Mouse (Mus musculus) C2C12 (cell line): ENCODE results near the gene Usp12.

Source experiments
- CEBPB ChIP-seq: IDR thresholded peaks from one replicate; pipeline ENCODE4 v1.6.1; 2011; ENCODE audit warnings: low read depth, mild to moderate bottlenecking, control low read depth, moderate library complexity
- CTCF ChIP-seq: IDR thresholded peaks from one replicate; pipeline ENCODE4 v1.5.1; 2011; ENCODE audit not compliant: control insufficient read depth, insufficient read depth, insufficient read length
- FOSL1 ChIP-seq: IDR thresholded peaks from one replicate; pipeline ENCODE4 v1.8.0; 2011; ENCODE audit warnings: mild to moderate bottlenecking, low read length; ENCODE audit not compliant: poor library complexity, insufficient read depth, severe bottlenecking
- MAX ChIP-seq: IDR thresholded peaks from one replicate; pipeline ENCODE4 v1.6.1; 2011; ENCODE audit warnings: mild to moderate bottlenecking, control low read depth
- MYOD1 ChIP-seq: IDR thresholded peaks from one replicate; pipeline ENCODE4 v1.6.1; 2011; ENCODE audit warnings: low read depth; ENCODE audit not compliant: control insufficient read depth, insufficient read length
- MYOG ChIP-seq: IDR thresholded peaks from one replicate; pipeline ENCODE4 v1.6.1; 2011; ENCODE audit not compliant: control insufficient read depth, insufficient read length; ENCODE audit errors: extremely low read depth
- USF1 ChIP-seq: IDR thresholded peaks from one replicate; pipeline ENCODE4 v1.6.1; 2011; ENCODE audit warnings: low read depth, mild to moderate bottlenecking, control low read depth, moderate library complexity

DNA sequence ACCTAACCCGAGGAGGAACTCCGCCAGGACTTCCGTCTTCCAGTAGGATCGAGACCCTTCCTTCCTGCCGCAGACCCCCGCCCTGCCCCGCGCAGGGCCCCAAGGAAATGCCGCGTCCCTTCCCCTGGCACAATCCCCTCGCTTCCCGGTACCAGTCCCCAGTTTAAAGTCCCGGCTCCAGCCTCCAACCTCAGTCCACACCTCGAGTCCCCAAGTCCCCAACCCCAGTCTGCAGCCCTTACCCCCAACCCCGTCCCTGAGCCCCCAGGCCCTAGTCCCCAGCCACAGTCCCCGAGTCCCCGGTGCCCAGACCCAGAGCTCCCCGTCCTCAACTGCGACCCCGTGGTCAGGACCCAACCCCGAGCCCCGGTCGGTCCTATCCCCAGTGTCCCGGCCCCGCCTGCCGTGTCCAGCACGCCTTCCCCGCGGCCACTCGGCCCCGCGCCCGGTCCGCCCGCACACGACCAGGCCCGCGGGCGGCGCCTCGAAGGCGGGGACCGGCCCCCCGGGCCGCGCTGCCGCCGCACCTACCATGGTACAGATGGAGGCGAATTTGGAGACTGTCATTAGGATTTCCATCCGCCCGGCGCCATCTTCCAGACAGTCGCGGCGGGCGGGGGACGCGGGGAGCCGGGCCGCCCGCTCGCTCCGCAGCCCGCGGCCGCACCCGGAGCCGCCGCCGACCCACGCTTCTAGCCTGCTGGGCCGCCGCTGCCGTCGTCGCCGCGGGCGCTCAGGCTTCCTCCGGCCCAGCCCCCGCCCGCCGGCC lies 538 bp downstream of the Usp12 start:
- TF ChIP-seq CTCF (no peak), MAX (no peak), CEBPB (no peak), MYOD1 (no peak), USF1 (no peak), FOSL1 (no peak), MYOG (no peak)
